Mouse (Mus musculus): Measurements from ENCODE around the gene Tnfrsf22.
A peak's percentile ranks its signal among the peaks of the same experiment; 100 is the strongest.

GRCm38 (mm10) chr7:143599428-143600230 is 49.8 kb downstream of the Tnfrsf22 start, which contains the start of gene Cars:
- TF ChIP-seq POLR2A (IDR thresholded peaks at IDR 0.05; ENCODE audit: insufficient read length, low read depth), result peak; percentile 77
- TF ChIP-seq TCF12 (IDR thresholded peaks at IDR 0.05; ENCODE audit: insufficient read depth, poor library complexity, severe bottlenecking), result no peak
- TF ChIP-seq MAX (IDR thresholded peaks at IDR 0.05; ENCODE audit: low read depth), result no peak
- TF ChIP-seq CEBPB (IDR thresholded peaks at IDR 0.05; ENCODE audit: insufficient read depth, poor library complexity, severe bottlenecking), result peak; percentile 64; the same call in 1 of the 2 replicates
- no peak for TF ChIP-seq MYOG (IDR thresholded peaks at IDR 0.05; ENCODE audit: control insufficient read depth in 1 of 3, insufficient read depth in 1 of 3, insufficient read length in 2 of 3, low read depth in 2 of 3)

All from myocyte (in vitro differentiated cells).